Mouse (Mus musculus) ES-Bruce4 (cell line): Measurements from ENCODE around the gene Cabp4.

Source experiments
- CTCF ChIP-seq: IDR thresholded peaks from one replicate; pipeline ENCODE4 v1.8.1; 2011; ENCODE audit warnings: low read depth, low read length
- EP300 ChIP-seq: IDR thresholded peaks from 2 replicates; pipeline ENCODE4 v1.6.1; 2011; ENCODE audit warnings: low read depth, low read length; ENCODE audit not compliant: insufficient read depth
- POLR2A ChIP-seq: IDR thresholded peaks from one replicate; pipeline ENCODE4 v1.8.1; 2011; ENCODE audit warnings: low read length; ENCODE audit not compliant: insufficient read depth

DNA sequence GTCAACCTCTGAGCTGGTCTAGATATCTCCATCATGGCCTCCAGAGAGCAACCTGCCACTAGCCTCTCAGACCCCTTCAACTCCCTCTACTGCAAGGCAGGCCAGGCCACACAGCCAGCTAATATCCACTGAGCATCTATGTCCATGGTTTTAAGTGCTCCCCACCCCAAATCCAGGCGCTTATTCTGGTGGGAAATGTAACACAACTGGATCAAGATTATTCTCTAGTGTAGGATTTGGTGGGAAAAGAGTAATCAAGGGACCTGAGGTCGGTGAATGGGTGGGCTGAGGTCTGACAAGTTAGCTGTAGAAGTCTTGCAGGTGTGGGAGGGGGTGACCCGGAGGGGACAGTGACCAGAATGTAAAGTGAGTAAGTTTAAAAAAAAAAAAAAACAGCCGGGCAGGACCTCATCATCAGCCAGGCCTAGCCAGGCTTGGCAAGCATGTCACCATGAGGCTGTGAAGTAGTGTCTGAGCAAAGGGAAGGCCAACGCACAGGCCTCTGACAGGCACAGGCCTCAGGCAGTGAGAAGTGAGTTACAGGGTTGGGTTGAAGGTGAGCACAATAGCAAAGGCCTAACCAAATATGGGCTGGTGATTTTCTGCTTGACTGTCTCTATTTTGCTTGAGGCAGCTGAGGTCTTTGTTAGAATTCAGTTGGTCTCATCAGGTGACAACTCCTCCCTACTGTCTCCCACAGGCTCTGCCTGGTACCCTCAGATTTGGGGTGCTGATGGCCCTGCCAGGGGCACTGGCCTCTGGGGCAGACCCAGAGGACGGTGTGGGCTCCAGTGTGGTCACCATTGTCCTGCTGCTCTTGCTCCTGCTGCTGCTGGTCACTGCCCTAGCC is 11.6 kb upstream of the Cabp4 start:
- no peak for TF ChIP-seq POLR2A
- TF ChIP-seq CTCF = no peak
- TF ChIP-seq EP300 = no peak
